ENCODE assay signal across 18 mouse cellular contexts in genomic region chr2:164994659-164995428, GRCm38 (mm10). TPM values are rescaled to one million over a fixed set of nuclear protein-coding genes. Genes with fewer than 3 reads are reported as not detected.
A peak's percentile ranks its signal among the peaks of the same experiment; 100 is the strongest.
DNase-seq lines count a peak whose midpoint lies in the region; ATAC-seq lines count a peak whose summit lies in the region.
"Had no signal": no experiment of that assay in that cellular context is flagged by ENCODE, and none has a peak within 500 bp of the region (broad histone marks: within the 10 kb centered on the region; RNA-seq: fewer than 3 reads in every experiment).

No protein-coding gene starts in this region.

- no peaks in the 10 kb centered on the region for H3K9me3 ChIP-seq in hindbrain, embryonic 16.5 days (ENCODE audit: control insufficient read depth, low read length)
- H3K9me3 ChIP-seq in hindbrain, embryonic 10.5 days = no peaks in the 10 kb centered on the region
- H3K9me3 ChIP-seq: heart, embryonic 15.5 days; hindbrain, embryonic 12.5 days; lung, embryonic 15.5 days; midbrain, embryonic 15.5 days had no signal

- DNase-seq in hindbrain, embryonic 10.5 days (ENCODE audit: low spot score) = no peak
- DNase-seq in right cerebral cortex, adult 18-20 months = peak; percentile 82
- no peak for DNase-seq in right cerebral cortex, postnatal 4 days
- peak; percentile 64 to 73 for DNase-seq in left cerebral cortex, adult 9 months (ENCODE audit: low spot score in 2 of 2)
- DNase-seq in adrenal gland, postnatal 4 days (ENCODE audit: low spot score in 2 of 2) = no peak
- DNase-seq in adipocyte (ENCODE audit: low spot score) = no peak
- DNase-seq: adrenal gland, postnatal 25 days; gastrocnemius, adult 2 months; heart, adult 18-20 months; thymus, postnatal 14 days had no signal

- ATAC-seq in hindbrain, embryonic 16.5 days = no peak
- ATAC-seq: CD4-positive, CD25-positive, alpha-beta regulatory T cell, adult 4 months; intestine, embryonic 16.5 days; midbrain, embryonic 15.5 days had no signal

- H3K4me1 ChIP-seq in hindbrain, embryonic 16.5 days (ENCODE audit: control insufficient read depth, insufficient read depth, low read depth, low read length) = peaks cover 14% of the 10 kb centered on the region
- H3K4me1 ChIP-seq in hindbrain, embryonic 10.5 days (replicated peaks) = peaks cover 33% of the 10 kb centered on the region

- WGBS in hindbrain, embryonic 16.5 days = 57% methylated on average over 21 of the region's 21 CpGs
- WGBS in hindbrain, embryonic 10.5 days = 59% methylated on average over 21 of the region's 21 CpGs

- H3K27me3 ChIP-seq in hindbrain, embryonic 16.5 days (replicated peaks; ENCODE audit: control insufficient read depth, insufficient read depth, low read length) = no peaks in the 10 kb centered on the region
- peaks cover 65% of the 10 kb centered on the region for H3K27me3 ChIP-seq in hindbrain, embryonic 10.5 days (ENCODE audit: insufficient read depth, poor library complexity, severe bottlenecking)
- H3K27me3 ChIP-seq: midbrain, embryonic 15.5 days had no signal

- H3K9ac ChIP-seq in hindbrain, embryonic 16.5 days (ENCODE audit: low read depth, low read length) = 0 out of 2 replicates have a peak overlapping the region, but pooled peaks have one; percentile 19
- H3K9ac ChIP-seq: heart, embryonic 15.5 days; hindbrain, embryonic 12.5 days; lung, embryonic 15.5 days; midbrain, embryonic 15.5 days had no signal

- peaks cover 13% of the 10 kb centered on the region for H3K36me3 ChIP-seq in hindbrain, embryonic 16.5 days (ENCODE audit: control insufficient read depth, insufficient read depth, low read length)
- H3K36me3 ChIP-seq in hindbrain, embryonic 10.5 days = peaks cover 28% of the 10 kb centered on the region
- H3K36me3 ChIP-seq: heart, embryonic 15.5 days had no signal

- no peak overlapping the region for H3K4me2 ChIP-seq in hindbrain, embryonic 16.5 days (ENCODE audit: low read length)
- H3K4me2 ChIP-seq: heart, embryonic 15.5 days; hindbrain, embryonic 12.5 days; liver, embryonic 11.5 days; lung, embryonic 15.5 days; midbrain, embryonic 15.5 days had no signal

- no peak overlapping the region for H3K4me3 ChIP-seq in hindbrain, embryonic 16.5 days (ENCODE audit: low read length)
- no peak overlapping the region for H3K4me3 ChIP-seq in hindbrain, embryonic 10.5 days
- H3K4me3 ChIP-seq: gastrocnemius, adult 2 months; heart, embryonic 15.5 days; hindbrain, embryonic 12.5 days; lung, embryonic 15.5 days; midbrain, embryonic 15.5 days had no signal

- no peak overlapping the region for H3K27ac ChIP-seq in hindbrain, embryonic 16.5 days (ENCODE audit: low read depth, low read length)
- no peak overlapping the region for H3K27ac ChIP-seq in hindbrain, embryonic 10.5 days
- H3K27ac ChIP-seq: gastrocnemius, adult 2 months; heart, embryonic 15.5 days; hindbrain, embryonic 12.5 days; lung, embryonic 15.5 days; midbrain, embryonic 15.5 days had no signal

RNA-seq across cellular contexts. Expression of gene Slc12a5, which starts 34.2 kb away (rescaled TPM):
- 52.7 and 54.9 TPM in 2 replicates for polyA plus RNA-seq in hindbrain, embryonic 16.5 days (2015; fragmentation: Nextera tagmentation; extraction: Ambion mirVana)
- 3.1 and 5.1 TPM in 2 replicates for polyA plus RNA-seq in hindbrain, embryonic 10.5 days (2016; fragmentation: Nextera tagmentation; extraction: Ambion mirVana)
- total RNA-seq in adrenal gland, postnatal 4 days (2021) = 10 to 100 TPM; 12.7 to 14.0 TPM

RNA-seq across cellular contexts. Expression of gene Ncoa5, which starts 39.8 kb away (rescaled TPM):
- 83.8 and 90.0 TPM in 2 replicates for polyA plus RNA-seq in hindbrain, embryonic 16.5 days (2015; fragmentation: Nextera tagmentation; extraction: Ambion mirVana)
- polyA plus RNA-seq in hindbrain, embryonic 10.5 days (2016; fragmentation: Nextera tagmentation; extraction: Ambion mirVana) = 101 and 102 TPM in 2 replicates
- 10 to 100 TPM; 43.7 to 50.1 TPM for total RNA-seq in adrenal gland, postnatal 4 days (2021)

RNA-seq across cellular contexts. Expression of gene Mmp9, which starts 54.3 kb away (rescaled TPM):
- 22.5 and 29.3 TPM in 2 replicates for polyA plus RNA-seq in hindbrain, embryonic 16.5 days (2015; fragmentation: Nextera tagmentation; extraction: Ambion mirVana)
- polyA plus RNA-seq in hindbrain, embryonic 10.5 days (2016; fragmentation: Nextera tagmentation; extraction: Ambion mirVana) = 0.56 and 1.2 TPM in 2 replicates
- 1 to 10 TPM; 3.4 to 5.7 TPM for total RNA-seq in adrenal gland, postnatal 4 days (2021)

Comparison
In these comparisons a context has a peak if more than half of its experiments do, and no peak if none do; other contexts are left out.
1. DNase-seq: peak in right cerebral cortex, adult 18-20 months (single experiment) and left cerebral cortex, adult 9 months (2 of 2); none in hindbrain, embryonic 10.5 days (single experiment), right cerebral cortex, postnatal 4 days (single experiment), adrenal gland, postnatal 4 days (0 of 2) and adipocyte (single experiment).
2. RNA of gene Mmp9, which starts 54.3 kb away (polyA plus RNA-seq): 22.5 to 29.3 TPM in hindbrain, embryonic 16.5 days; 0.56 to 1.2 TPM in hindbrain, embryonic 10.5 days; every median in the first group is over 10 times any median in the second.